Comparison of ENCODE assay signal across 13 mouse cellular contexts in genomic region chr13:44650052-44650451, GRCm38 (mm10).
DNase-seq lines count a peak whose midpoint lies in the region; ATAC-seq lines count a peak whose summit lies in the region.
"Had no signal": no experiment of that assay in that cellular context is flagged by ENCODE, and none has a peak within 500 bp of the region (broad histone marks: within the 10 kb centered on the region; RNA-seq: fewer than 3 reads in every experiment).

No protein-coding gene starts in this region.

- no peak for DNase-seq in limb, embryonic 10.5 days (ENCODE audit: low spot score)
- peak; percentile 44 for DNase-seq in embryo, embryonic 11 days
- DNase-seq in gastrocnemius, postnatal 4 days (ENCODE audit: low spot score in 2 of 2), result no peak
- DNase-seq in heart, postnatal 14 days, result no peak
- no peak for DNase-seq in thymus, adult 18-20 months
- DNase-seq: cerebellum, postnatal 36 days; heart, adult 11 months; heart, postnatal 36 days; thymus, postnatal 36 days had no signal

- peaks cover 13% of the 10 kb centered on the region for H3K4me1 ChIP-seq in limb, embryonic 12.5 days (replicated peaks)
- H3K4me1 ChIP-seq in limb, embryonic 10.5 days, result peaks cover 21% of the 10 kb centered on the region
- H3K4me1 ChIP-seq in forebrain, embryonic 12.5 days, result peaks cover 18% of the 10 kb centered on the region
- peaks cover 26% of the 10 kb centered on the region for H3K4me1 ChIP-seq in neural tube, embryonic 13.5 days (replicated peaks)

- H3K4me3 ChIP-seq in limb, embryonic 12.5 days (replicated peaks), result no peak overlapping the region
- H3K4me3 ChIP-seq in limb, embryonic 10.5 days, result no peak overlapping the region
- H3K4me3 ChIP-seq in forebrain, embryonic 12.5 days (replicated peaks), result no peak overlapping the region
- no peak overlapping the region for H3K4me3 ChIP-seq in neural tube, embryonic 13.5 days
- H3K4me3 ChIP-seq: kidney, embryonic 15.5 days had no signal

- no peak overlapping the region for H3K27ac ChIP-seq in limb, embryonic 12.5 days
- no peak overlapping the region for H3K27ac ChIP-seq in limb, embryonic 10.5 days
- H3K27ac ChIP-seq in forebrain, embryonic 12.5 days, result no peak overlapping the region
- peak overlapping the region; percentile 38; the same call in 1 of the 2 replicates for H3K27ac ChIP-seq in neural tube, embryonic 13.5 days (replicated peaks)
- H3K27ac ChIP-seq: kidney, embryonic 15.5 days had no signal

- no peaks in the 10 kb centered on the region for H3K36me3 ChIP-seq in limb, embryonic 12.5 days
- no peaks in the 10 kb centered on the region for H3K36me3 ChIP-seq in limb, embryonic 10.5 days
- H3K36me3 ChIP-seq in forebrain, embryonic 12.5 days (replicated peaks), result no peaks in the 10 kb centered on the region
- no peaks in the 10 kb centered on the region for H3K36me3 ChIP-seq in neural tube, embryonic 13.5 days
- H3K36me3 ChIP-seq: kidney, embryonic 15.5 days had no signal

- no peaks in the 10 kb centered on the region for H3K9me3 ChIP-seq in limb, embryonic 12.5 days
- H3K9me3 ChIP-seq in limb, embryonic 10.5 days (replicated peaks), result no peaks in the 10 kb centered on the region
- no peaks in the 10 kb centered on the region for H3K9me3 ChIP-seq in forebrain, embryonic 12.5 days
- H3K9me3 ChIP-seq in neural tube, embryonic 13.5 days, result no peaks in the 10 kb centered on the region
- H3K9me3 ChIP-seq: kidney, embryonic 15.5 days had no signal

- ATAC-seq in limb, embryonic 12.5 days (ENCODE audit: insufficient number of reproducible peaks, insufficient read depth, low FRiP score, low TSS enrichment, low read depth), result no peak
- no peak for ATAC-seq in forebrain, embryonic 12.5 days (ENCODE audit: low FRiP score)
- ATAC-seq in neural tube, embryonic 13.5 days (ENCODE audit: low read depth), result peak; percentile 65

- peak overlapping the region; percentile 26; the same call in 1 of the 2 replicates for H3K4me2 ChIP-seq in limb, embryonic 12.5 days
- peak overlapping the region; percentile 16 for H3K4me2 ChIP-seq in forebrain, embryonic 12.5 days
- H3K4me2 ChIP-seq in neural tube, embryonic 13.5 days, result peak overlapping the region; percentile 38
- H3K4me2 ChIP-seq: kidney, embryonic 15.5 days had no signal

- no peak overlapping the region; the same call in 1 of the 2 replicates for H3K9ac ChIP-seq in limb, embryonic 12.5 days (replicated peaks)
- no peak overlapping the region for H3K9ac ChIP-seq in forebrain, embryonic 12.5 days
- H3K9ac ChIP-seq in neural tube, embryonic 13.5 days, result 0 out of 2 replicates have a peak overlapping the region, but pooled peaks have one; percentile 26
- H3K9ac ChIP-seq: kidney, embryonic 15.5 days had no signal

- intact Hi-C loops in heart, postnatal 14 days (cut with DNase I), result no loop called here

- peaks cover 8% of the 10 kb centered on the region; the same call in 1 of the 2 replicates for H3K27me3 ChIP-seq in limb, embryonic 12.5 days
- peaks cover 15% of the 10 kb centered on the region for H3K27me3 ChIP-seq in limb, embryonic 10.5 days (ENCODE audit: low read depth, poor library complexity, severe bottlenecking)
- H3K27me3 ChIP-seq in forebrain, embryonic 12.5 days, result peaks cover 11% of the 10 kb centered on the region; the same call in 1 of the 2 replicates
- H3K27me3 ChIP-seq in neural tube, embryonic 13.5 days, result no peaks in the 10 kb centered on the region
- H3K27me3 ChIP-seq: kidney, embryonic 15.5 days had no signal

- 17% methylated on average over 13 of the region's 13 CpGs for WGBS in limb, embryonic 12.5 days
- 32% methylated on average over 13 of the region's 13 CpGs for WGBS in limb, embryonic 10.5 days
- 17% methylated on average over 13 of the region's 13 CpGs for WGBS in forebrain, embryonic 12.5 days
- WGBS in neural tube, embryonic 13.5 days, result 17% methylated on average over 13 of the region's 13 CpGs
